Mouse (Mus musculus): ENCODE results near the gene Hspb2.

Hspb2 gene

GRCm38 (mm10) chr9:50751323-50751722, 831 bp downstream of the Hspb2 start, which contains the start of gene Cryab:
TSS of gene Cryab (plus strand) at chr9:50751325.
- DNase-seq (ENCODE audit: extremely low spot score, low read depth, low spot score) = no peak

- DNase-seq (ENCODE audit: extremely low spot score, low read depth, low spot score) = no peak
Observed at GRCm38 (mm10) chr9:50750706-50751105, 1.4 kb downstream of the Hspb2 start.

GRCm38 (mm10) chr9:50746214-50746677, 5.9 kb downstream of the Hspb2 start, which contains the start of gene 2310030G06Rik:
TSS of gene 2310030G06Rik (minus strand) at chr9:50746536.
- DNase-seq (ENCODE audit: extremely low spot score, low read depth, low spot score) = no peak

- DNase-seq (ENCODE audit: extremely low spot score, low read depth, low spot score) = no peak
Observed at GRCm38 (mm10) chr9:50745806-50746205, 6.3 kb downstream of the Hspb2 start.

GRCm38 (mm10) chr9:50742744-50743143, 9.4 kb downstream of the Hspb2 start:
- no peak for DNase-seq (ENCODE audit: extremely low spot score, low read depth, low spot score)

GRCm38 (mm10) chr9:50742261-50742660, 9.9 kb downstream of the Hspb2 start:
- no peak for DNase-seq (ENCODE audit: extremely low spot score, low read depth, low spot score)

GRCm38 (mm10) chr9:50740867-50741784, 11.0 kb downstream of the Hspb2 start:
- no peak for DNase-seq (ENCODE audit: extremely low spot score, low read depth, low spot score)

- DNase-seq (ENCODE audit: extremely low spot score, low read depth, low spot score) = no peak
Observed at GRCm38 (mm10) chr9:50738914-50739870, 13.0 kb downstream of the Hspb2 start, which contains the start of gene Dixdc1. TSS of gene Dixdc1 (minus strand) at chr9:50739517.

GRCm38 (mm10) chr9:50734989-50735388, 17.2 kb downstream of the Hspb2 start:
- no peak for DNase-seq (ENCODE audit: extremely low spot score, low read depth, low spot score)

- no peak for DNase-seq (ENCODE audit: extremely low spot score, low read depth, low spot score)
Observed at GRCm38 (mm10) chr9:50732560-50732959, 19.6 kb downstream of the Hspb2 start.

GRCm38 (mm10) chr9:50729600-50729999, 22.6 kb downstream of the Hspb2 start:
- no peak for DNase-seq (ENCODE audit: extremely low spot score, low read depth, low spot score)

- DNase-seq (ENCODE audit: extremely low spot score, low read depth, low spot score) = no peak
Observed at GRCm38 (mm10) chr9:50727925-50728651, 24.1 kb downstream of the Hspb2 start.

- DNase-seq (ENCODE audit: extremely low spot score, low read depth, low spot score) = no peak
Observed at GRCm38 (mm10) chr9:50727171-50727924, 24.8 kb downstream of the Hspb2 start.

GRCm38 (mm10) chr9:50725921-50726590, 26.1 kb downstream of the Hspb2 start:
- DNase-seq (ENCODE audit: extremely low spot score, low read depth, low spot score) = no peak

GRCm38 (mm10) chr9:50724661-50725330, 27.4 kb downstream of the Hspb2 start:
- DNase-seq (ENCODE audit: extremely low spot score, low read depth, low spot score) = no peak

GRCm38 (mm10) chr9:50724147-50724546, 28.0 kb downstream of the Hspb2 start:
- no peak for DNase-seq (ENCODE audit: extremely low spot score, low read depth, low spot score)

- DNase-seq (ENCODE audit: extremely low spot score, low read depth, low spot score) = no peak
Observed at GRCm38 (mm10) chr9:50723406-50723805, 28.7 kb downstream of the Hspb2 start.

- DNase-seq (ENCODE audit: extremely low spot score, low read depth, low spot score) = no peak
Observed at GRCm38 (mm10) chr9:50722451-50722911, 29.7 kb downstream of the Hspb2 start.

- DNase-seq (ENCODE audit: extremely low spot score, low read depth, low spot score) = no peak
Observed at GRCm38 (mm10) chr9:50721061-50721460, 31.1 kb downstream of the Hspb2 start.

All from hindlimb bud, embryonic 11.5 days (tissue).